Mouse (Mus musculus) cortical plate, adult 2 months (tissue): ENCODE measurements around the gene C730034F03Rik.

Source experiments
- CTCF ChIP-seq: fragments of 200-500 bp; IDR thresholded peaks from 2 replicates; pipeline ENCODE4 v1.5.1; 2011; ENCODE audit warnings: mild to moderate bottlenecking, control low read depth, low read length; ENCODE audit not compliant: insufficient read depth; ENCODE audit errors: extremely low read depth
- POLR2A ChIP-seq: fragments of 200-500 bp; IDR thresholded peaks from 2 replicates; pipeline ENCODE4 v1.6.1; 2011; ENCODE audit warnings: mild to moderate bottlenecking, low read length, control low read depth; ENCODE audit not compliant: insufficient read depth; ENCODE audit errors: extremely low read depth

DNA sequence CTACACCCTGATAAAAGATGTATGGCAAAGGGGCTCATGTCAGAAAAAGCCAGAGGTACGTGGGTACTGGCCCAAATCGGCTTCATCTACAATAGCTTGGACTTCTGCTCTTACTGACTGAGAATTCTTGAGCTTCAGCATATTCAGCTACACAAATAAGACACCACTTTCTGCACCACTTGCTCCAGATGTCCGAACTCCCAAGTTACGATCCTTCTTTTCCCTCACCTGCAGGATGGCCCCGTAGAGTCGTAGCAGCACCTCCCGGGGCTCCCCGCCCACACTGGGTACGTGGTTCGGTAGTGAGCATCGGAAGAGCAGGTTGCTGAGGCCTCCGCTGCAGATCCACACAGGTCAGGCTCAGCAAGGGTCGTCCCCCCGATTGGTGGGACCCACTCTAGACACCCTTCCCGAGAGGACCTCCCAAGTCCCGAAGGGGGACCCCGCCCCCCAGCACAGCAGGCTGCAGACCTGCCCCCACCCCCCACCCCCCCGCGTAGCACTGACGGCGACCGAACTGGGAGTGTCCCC lies 503 bp upstream of the C730034F03Rik start:
- no peak for TF ChIP-seq CTCF
- TF ChIP-seq POLR2A: no peak
